Mouse (Mus musculus): ENCODE measurements around the gene Mb.

The Mb gene

DNA sequence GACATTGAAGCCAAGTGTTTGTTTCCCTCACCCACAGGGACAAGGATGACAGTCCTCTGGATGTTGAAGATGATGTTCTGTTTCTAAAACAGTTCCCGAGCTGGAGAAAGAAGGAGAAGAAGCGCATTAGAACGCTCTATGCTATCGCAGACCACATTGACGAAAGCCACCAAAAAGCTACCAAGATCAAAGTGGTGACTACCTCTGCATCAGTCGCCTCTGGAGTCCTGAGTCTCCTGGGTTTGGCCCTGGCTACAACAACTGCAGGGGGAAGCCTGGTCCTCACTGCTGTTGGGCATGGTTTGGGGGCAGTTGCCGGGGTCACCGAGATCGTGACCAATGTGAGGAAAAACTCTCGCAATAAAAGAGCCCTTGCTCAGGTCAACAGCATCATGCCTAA, at the start of gene Mb:
TSS of gene Mb (minus strand) at position 101 of the 400 bp plus-strand sequence.
- no peak for DNase-seq (ENCODE audit: low spot score)

DNA sequence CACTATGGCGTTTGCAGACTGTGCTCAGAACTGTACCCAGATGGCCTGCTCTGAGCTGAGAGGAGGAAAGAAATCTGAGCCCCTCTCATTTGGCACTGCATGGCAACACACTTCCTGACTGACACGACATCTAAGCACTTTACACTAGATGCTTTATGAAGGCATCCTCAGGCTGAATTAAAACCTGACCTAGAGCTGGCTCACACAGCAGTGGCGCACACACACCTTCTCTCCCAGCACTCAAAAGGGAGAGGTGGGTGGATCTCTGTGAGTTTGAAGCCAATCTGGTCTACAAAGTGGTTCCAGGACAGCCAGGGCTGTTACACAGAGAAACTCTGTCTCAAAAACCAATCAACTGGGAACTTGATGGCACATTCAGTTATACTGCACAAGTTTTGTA, 49.3 kb upstream of the Mb start:
- no peak for DNase-seq (ENCODE audit: low spot score)

DNA sequence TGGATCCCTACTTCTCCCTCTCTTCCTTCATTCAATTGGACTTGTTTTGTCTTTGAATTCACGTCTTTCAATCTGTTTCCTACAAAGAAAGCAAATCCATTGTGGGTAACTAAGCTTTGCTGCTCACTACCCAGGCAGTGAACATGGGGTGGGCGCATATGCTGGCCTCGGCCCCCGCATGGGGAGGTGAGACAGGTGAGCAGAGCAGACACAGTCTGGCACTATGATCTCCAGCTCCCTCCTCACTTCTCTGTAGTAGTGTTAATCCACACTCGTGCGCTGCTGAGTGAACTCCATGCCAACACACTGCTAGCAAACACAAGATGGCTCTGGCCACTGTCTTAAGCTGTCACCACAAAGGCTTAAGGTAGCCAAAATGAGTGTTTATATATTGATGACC, 46.9 kb upstream of the Mb start:
- DNase-seq (ENCODE audit: low spot score): no peak

DNA sequence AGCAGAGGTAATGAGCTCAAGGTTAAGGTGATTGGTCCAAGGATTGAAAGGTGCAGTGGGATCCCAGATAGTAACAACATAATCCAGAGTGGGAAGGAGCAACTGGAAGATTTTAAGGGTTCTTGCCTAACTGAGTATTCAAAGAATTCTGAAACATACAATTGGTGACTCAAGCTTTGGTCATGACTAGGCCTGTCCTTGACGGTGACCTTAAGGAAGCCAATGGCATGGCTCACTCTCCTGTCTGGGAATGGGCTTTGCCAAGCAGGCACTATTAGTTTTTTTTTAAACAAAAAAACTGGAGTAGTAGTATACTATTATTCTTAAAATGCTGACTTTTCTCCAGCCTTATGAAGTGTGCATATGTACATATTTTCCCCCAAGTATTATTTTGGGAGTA, 44.7 kb upstream of the Mb start:
- DNase-seq (ENCODE audit: low spot score): no peak

DNA sequence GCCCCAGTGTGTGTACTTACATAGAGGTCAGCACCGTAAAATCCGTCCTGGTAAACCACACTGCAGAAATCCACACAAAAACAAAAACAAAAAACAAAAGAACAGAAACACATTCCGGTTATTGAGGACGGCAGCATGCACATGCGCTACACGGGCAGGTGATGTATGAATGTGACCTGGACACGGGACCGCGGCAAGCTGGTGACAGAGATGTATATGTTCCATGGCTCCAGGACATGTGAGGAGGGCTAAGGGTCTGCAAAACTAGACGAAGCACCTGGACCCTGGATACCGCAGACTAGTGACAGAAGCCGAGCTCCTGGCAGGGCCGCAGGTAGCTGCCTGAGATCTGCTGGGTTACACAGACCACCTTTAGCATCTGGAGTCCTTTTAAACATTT, 44.0 kb upstream of the Mb start:
- no peak for DNase-seq (ENCODE audit: low spot score)

DNA sequence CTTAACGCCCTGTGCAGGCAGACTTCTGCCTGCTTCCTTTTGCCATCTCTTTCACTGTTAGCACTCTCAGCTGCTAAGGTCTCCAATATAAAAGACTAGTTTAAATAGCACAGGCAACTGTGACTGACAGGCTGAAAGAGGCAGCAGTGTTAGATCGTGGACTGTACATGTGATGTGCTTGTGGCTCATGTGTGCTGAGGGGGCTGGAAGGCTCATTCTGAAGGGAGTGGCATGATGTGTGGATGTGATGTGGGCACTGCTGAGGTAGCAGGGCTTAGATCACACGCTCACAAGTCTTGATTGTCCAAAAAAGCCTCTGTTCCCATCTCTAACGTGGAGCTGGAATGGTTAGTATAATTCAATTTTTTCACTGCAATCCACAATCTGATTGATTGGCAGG, 40.9 kb upstream of the Mb start:
- no peak for DNase-seq (ENCODE audit: low spot score)

DNA sequence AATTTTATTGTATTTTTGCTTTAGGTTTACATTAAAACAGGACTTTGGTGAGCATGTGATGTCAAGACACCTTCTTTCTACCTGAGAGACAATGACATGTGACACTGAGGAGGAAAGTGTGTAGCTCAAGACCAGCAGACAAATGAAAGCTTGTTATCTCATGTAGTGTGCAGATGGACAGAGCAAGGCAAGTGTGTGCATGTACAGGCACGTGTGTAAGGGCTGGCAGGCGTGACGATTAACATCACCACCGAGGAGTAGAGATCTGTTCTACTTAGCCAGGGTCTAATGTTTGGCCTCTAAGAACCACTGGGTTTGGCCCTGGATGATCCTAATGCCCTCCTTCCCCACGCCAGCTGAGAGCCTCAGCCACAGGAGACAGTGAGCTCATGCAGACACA, 40.1 kb upstream of the Mb start:
- DNase-seq (ENCODE audit: low spot score): no peak

DNA sequence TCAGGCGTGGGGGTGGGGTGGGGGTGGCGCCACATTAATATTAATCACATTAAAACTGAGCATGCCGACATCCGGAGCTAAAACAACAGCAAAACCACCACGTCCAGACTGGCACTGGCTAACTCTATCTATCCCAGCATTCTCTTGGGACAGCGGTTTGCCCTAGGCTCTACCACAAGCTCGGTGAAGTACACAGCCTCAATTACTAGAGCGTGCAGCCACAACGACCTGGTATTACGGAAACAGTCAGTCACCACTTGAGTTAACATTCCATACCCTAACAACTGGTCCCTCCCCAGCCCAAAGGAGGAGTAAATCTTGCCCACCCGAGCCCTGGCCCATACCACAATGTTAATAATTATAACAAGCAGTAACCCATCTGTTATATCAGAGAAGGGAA, 38.8 kb upstream of the Mb start:
- DNase-seq (ENCODE audit: low spot score): no peak

DNA sequence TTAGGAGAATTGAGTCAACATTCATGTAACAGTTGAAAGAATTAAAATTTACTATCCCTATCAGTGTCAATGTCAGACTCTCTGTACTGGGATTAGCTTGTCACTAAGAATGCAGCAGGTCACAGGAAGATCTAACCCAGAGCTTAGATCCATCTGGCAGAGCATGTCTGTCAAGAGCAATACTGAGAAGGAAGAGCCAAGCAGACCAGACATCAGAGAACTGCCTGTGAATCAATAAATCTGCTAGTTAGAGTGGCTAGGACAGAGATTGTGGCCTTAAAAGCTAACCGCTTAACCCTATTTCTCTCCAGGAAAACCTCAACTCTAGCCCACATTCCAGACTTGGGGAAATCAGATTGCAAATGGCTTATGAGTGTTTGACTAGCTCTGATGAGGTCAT, 36.0 kb upstream of the Mb start:
- no peak for DNase-seq (ENCODE audit: low spot score)

DNA sequence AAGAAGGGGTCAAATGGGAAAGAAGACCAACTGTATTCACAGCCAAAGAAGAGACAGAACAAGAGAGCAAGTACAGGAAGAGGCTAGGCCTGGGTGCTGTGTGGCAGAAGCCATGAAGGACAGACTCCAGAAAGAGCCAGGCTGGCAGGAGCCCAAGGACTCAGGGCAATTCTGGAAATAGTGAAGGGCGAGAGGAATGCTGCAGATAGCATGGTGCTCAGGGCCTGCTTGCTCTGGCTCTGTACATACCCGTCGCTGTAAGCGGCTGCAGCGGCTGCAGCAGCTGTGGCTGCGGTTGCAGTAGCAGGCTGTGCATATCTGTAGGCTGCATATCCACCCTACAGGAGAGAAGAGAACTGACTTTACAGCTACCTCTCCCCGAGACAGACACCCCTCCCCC, 35.3 kb upstream of the Mb start:
- no peak for DNase-seq (ENCODE audit: low spot score)

DNA sequence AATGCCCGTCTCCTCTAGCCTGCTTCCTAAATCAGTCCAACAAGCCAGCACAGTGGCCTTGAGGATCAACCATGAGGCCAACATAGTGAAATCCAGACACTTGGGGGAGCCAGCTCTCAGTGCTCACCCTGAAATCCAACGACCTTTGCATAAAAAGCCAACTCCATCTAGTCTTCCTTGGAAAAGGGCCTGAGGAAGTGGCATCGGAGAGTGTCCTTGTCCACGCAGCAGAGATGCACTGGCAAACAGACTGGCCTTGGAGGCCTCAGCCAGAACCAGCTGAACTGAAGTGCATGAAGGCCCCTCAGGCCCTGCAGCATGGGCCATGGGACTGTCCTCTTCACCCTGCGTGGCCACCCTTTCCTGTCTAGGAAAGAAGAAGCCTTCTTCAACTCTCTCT, 31.0 kb upstream of the Mb start:
- DNase-seq (ENCODE audit: low spot score): no peak

DNA sequence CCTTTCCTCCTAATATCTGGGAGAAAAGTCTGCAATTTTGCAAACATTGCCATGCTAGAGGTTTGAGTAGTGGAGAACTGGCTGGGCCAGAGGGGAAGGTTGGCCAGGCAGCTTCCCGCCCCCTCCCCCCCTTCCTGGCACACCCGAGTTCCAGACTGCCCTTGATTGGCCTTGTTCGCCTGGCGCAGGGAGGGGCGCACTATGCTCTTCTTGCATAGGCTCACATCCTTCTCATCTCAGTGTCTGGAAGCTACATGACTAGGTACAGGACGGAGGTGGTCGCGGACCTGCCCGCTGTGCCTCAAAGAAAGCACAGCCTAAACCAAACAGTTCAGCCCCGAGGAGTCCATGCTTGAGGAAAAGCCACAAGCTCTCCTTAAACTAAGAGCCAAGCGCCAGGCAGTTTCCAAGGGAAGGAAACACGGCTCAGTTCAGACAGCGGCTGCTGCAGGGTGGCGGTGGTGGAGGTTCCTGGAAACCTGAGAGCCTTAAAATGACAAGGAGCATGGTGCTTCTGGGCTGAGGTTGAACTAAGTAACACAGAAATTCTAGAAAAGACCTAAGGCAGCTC, 30.3 kb upstream of the Mb start:
- DNase-seq (ENCODE audit: low spot score): no peak

DNA sequence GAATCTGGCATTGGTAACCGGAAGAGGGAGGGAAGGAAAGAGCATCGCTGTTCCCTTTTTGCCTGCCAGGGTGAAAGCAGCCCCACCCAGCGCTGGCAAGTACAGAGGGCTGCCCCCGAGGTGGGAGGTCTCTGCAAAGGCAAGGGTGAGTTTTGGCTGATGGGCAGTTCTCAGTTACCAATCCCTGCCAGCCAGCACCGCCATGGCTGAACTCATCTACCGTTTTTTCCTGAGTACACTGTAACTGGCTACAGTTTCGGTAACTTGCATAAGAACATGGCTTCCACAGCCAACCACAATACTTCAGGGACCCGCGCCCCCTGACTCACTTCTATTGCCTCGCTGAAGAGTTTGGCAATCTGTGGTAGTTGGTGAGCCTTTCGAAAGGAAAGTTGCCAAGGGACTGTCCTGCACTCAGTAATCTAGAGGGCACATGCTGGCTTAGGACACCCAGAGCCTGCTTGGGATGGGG, 29.5 kb upstream of the Mb start:
- DNase-seq (ENCODE audit: low spot score): no peak

DNA sequence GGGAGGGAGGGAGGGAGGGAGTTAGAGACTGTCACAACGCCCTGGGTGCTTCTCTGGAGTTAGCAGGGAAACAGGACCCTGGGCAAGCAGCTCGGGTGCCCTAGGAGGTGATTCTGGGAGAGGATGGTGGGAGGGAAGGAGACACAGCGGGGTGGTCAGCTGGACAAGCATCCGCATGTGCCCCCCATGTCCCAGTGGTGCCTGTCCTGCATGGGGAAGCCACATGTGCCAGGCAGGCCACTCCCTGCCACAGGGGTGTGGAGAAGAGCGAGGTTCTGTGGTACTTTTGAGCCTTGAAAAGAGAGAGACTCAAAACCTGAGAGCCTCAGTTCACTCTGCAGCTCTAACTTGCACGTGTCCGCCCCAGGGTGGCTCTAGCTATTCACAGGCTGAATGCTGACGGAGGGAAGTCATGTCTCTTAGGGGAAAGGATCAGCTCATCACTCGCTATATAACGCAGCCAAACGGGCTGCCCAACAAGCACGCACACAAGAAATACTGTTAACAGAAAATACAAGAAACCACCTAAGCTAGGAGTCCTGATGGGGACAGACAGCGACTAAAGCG, 28.9 kb upstream of the Mb start:
- DNase-seq (ENCODE audit: low spot score): no peak

DNA sequence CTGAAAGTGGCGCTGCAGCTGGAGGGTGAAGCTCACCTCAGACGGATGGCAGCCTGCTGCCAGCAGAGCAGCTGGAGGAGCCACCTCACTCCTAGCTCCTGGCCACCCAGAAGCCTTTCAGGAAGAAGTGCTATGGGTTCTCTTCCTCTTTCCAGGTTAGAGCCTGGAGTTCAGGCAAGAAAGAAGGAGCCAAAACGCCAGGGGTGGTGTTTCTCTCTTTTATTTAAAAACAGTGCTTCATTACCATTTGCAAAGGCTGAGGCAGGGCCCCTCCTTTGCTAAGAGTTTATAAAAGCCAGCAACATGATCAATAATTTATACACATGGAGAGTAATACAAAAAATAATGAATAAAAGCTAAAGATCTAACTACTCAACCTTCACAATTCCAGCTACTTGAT, 28.3 kb upstream of the Mb start:
- DNase-seq (ENCODE audit: low spot score): no peak

DNA sequence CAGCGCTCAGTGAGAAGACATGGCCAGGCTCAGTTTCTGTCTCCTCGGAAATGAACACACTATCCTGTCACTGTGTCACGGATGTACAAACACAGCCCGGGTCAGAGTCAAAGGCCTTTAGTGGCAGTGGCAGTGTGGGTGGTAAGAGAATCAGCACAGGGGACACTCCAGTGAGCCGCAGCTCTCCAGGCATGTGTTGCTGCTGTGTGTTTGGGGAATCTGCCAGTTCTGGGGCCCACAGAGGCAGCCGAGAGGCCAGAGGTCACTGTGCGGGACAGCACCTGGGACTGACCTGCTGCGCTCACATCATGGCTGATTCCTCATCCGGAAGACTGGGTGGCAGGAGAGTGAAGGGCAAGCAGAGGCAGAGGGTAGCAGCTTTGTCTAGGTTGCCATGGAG, 27.4 kb upstream of the Mb start:
- no peak for DNase-seq (ENCODE audit: low spot score)

DNA sequence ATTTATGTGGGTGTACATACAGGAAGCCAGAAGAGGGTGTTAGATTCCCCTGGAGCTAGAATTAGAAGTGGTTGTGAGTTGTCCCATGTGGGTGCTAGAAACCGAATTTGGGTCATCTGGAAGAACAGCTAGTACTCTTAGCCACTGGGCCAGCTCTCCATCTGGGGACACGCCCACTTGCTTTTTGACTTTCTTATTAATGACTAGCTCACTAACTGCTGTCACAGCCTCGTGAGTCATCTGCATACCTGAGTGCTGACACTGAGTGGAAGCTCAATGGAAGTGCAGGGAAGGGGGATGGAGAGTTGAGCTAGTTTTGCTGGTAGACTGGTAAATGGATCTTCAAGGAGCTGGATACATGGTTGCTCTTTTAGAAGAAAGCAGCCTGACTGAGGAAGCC, 26.1 kb upstream of the Mb start:
- no peak for DNase-seq (ENCODE audit: low spot score)

DNA sequence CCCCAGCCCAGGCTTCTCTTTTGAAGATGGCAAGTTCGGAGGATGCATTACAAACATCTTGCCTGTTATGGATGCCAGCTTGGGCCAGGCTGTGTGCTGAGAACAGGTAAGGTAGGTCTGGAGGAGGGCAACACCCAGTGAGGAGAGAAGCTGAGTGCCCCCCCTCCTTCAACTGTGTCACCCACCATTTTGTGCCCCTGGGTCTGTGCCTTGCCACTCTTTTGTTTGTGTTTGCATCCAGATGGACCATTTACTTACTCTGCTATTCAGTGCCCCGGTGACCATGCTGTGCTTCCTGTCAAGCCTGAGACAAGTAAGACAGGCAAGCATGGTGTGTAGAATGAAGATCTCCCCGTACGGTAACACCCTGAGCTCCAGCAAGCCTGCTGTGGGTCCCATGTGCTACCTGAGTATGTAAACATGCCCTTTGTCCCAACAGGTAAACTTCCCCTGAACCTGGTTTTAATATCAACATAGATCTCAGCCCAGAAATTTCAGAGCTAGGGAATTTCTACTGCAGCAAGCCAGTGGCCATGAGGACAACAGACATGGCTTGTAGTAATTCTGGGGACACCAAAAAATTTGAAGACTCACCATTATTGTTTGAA, 22.2 kb upstream of the Mb start:
- DNase-seq (ENCODE audit: low spot score): no peak

DNA sequence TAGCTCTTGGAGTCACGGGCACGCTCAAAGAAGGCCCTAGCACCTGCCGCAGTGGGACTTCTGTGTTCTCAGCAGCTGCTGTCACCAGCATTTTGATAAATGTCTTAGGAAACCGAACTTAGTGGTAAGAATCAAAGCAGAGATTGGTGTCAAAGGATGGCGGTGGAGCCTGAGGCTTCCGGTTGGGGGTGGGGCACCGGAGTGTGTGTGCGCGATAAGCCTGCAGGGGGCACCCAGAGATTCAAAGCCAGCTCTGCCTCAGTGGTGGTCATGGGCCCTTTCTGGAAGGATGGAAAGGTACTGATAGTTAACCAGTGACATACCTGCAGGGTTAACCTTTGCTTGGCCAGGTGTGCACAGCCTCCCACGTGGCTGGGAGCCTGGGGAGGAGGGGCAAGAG, 21.0 kb upstream of the Mb start:
- peak; percentile 76 for DNase-seq (ENCODE audit: low spot score)

DNA sequence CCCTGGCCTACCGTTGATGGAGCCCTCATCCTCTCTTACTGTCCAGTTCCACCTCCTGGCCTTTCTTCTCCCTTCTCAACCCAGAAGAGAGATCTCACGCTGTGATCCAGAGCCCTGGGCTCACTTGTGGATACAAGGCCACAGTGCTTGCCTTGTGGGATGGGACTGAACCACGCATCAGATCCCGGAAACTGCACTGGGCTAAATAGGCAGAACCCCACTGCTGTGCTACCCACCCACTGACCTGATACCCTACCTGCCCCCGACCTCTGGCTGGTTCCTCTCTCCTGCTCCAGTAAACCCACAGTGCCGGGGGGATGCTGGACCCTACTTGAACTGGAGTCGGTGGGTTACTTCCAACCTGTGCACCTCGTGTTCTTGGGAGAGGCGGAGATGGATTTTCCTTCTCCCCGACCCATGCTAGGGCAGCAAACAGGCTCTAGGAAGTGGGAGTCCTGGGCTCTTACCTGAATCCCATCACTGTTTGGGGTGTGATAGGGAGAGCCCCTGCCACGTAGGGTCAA, 20.3 kb upstream of the Mb start:
- DNase-seq (ENCODE audit: low spot score): no peak

DNA sequence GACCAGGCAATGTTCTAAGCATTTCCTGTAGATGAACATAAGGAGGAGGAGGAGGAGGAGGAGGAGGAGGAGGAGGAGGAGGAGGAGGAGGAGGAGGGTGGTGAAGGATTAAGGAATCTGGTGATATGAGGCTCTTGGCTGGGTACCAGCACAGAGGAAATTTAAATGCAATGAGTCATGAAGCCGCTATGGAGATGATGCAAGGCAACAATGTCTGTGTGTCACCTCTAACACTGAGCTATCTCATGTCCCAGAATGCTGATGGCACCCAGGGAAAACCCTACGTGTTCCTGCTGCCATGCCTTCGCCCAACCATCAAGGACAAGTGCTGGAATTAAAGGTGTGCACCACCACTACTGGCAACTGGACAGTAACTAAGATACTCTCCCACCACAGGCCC, 18.5 kb upstream of the Mb start:
- no peak for DNase-seq (ENCODE audit: low spot score)

DNA sequence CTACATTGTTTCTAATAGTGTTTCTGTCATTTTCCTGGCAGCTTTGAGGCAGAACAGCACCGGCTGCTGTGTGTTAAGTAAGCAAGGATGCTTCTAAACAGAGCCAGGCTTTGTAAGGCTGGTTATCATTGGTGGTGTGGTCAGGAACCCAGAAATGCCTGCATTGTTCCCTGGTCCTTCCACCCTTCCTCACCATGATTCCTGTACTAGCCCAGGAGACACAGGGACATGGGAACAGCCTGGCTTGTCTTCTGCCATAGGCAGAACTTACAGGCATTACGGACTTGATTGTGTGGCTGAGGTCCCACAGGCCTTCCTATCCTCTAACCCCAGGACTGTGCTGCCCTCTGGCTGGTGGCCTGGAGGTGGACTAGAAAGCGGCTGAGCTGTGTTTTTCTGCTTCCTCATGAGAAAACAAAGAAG, 18.0 kb upstream of the Mb start:
- DNase-seq (ENCODE audit: low spot score): no peak

DNA sequence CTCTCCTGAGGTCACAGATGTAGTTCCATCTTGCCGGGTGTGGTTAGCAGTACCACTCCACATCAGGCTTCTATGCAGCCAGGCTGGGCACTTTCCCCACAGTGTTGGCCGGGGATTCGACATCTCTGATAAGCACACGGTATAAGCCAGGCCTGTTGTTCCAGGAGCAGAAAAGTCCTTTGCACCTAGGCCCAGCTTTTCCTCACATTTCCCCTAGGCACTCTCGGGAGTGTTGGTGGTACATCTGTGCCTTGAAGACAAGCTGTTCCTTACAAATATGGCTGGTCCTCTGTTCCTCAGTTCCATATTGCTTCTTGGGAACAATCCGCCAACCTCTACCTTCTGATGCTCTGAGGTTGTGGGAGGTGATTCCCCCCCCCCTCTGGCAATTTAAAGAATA, 15.8 kb upstream of the Mb start:
- no peak for DNase-seq (ENCODE audit: low spot score)

DNA sequence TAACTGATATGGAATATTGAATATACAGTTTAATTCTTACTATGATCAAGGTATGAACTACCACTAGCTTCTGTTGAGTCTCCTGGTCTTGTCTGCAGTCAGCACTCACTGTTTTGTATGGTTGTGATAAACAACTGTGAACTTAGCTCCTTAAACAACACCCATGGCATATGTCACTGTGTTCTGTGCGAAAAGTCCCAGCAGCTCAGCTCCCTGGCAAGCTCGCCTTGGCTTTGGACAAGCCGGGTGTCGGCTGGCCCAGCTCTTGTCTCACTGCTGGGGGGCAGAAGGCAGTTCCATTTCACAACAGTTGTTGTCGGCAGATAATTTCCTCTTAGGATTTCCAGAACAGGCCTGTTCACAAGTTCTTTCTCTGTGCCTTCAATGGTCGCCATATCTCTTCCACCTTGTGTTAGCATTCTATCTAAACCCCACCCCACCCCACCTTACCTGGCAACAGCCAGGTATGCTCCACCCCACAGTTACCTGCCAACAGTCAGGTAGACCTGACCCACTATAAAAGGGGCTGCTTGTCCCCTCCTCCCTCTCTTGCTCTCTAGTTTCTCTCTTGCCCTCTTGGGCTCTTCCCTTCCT, 14.9 kb upstream of the Mb start:
- DNase-seq (ENCODE audit: low spot score): no peak
